Mouse (Mus musculus) kidney, postnatal 25 days (tissue): Measurements from ENCODE around the gene Clip3.
A peak's percentile ranks its signal among the peaks of the same experiment; 100 is the strongest.

Source experiments
- DNase-seq, 2 experiments: peaks; one replicate each; pipeline ENCODE4 v3.0.0; 2021; ENCODE audit warnings: mixed read lengths in 2 of 2

The Clip3 gene

DNA sequence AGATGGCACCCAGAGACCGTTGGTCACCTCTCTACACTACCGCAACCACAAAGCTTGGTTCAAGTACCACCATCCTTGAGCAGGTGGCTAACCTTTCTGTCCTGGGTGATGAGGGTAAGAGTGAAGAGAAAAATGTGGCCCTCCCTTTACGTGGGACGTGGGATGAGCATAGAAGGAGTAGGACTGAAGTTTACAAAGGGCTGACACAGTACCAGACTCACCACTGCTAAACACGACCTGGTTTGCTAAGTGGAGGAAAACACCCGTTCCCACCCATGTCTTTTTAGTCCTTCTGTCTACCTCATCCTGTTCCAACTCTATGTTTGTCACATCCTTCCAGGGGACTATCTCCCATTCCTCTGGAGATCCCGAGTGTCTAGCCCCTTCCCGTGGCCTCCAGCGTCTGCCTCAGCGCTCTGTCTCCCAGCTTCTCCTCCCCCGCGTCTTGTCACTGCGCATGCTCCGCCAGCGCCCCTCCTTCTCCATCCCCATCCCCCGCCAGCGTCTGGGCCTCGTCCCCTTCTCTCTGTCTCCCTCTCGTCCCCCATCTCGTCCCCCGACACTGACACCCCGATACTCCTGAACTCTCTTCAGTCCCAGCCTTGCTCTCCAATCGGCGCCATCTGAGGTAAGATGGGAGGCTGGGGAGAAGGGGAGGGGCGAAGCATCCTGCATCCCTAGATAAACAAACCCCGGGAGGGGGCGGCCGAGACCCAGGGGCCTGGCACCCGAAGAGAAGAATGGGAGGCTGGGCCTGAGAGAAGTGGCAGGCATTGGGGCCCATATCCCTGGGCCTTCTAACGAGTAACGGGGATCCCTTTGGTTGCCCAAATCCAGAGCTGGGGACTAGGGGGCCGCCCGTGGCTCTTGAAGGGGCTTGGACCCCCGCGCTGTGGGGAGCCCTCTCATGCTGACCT, at the start of gene Clip3:
Clip3 (plus strand) TSS at position 514 of the 917 bp plus-strand sequence.
- DNase-seq = peak; percentile 55 to 62

DNA sequence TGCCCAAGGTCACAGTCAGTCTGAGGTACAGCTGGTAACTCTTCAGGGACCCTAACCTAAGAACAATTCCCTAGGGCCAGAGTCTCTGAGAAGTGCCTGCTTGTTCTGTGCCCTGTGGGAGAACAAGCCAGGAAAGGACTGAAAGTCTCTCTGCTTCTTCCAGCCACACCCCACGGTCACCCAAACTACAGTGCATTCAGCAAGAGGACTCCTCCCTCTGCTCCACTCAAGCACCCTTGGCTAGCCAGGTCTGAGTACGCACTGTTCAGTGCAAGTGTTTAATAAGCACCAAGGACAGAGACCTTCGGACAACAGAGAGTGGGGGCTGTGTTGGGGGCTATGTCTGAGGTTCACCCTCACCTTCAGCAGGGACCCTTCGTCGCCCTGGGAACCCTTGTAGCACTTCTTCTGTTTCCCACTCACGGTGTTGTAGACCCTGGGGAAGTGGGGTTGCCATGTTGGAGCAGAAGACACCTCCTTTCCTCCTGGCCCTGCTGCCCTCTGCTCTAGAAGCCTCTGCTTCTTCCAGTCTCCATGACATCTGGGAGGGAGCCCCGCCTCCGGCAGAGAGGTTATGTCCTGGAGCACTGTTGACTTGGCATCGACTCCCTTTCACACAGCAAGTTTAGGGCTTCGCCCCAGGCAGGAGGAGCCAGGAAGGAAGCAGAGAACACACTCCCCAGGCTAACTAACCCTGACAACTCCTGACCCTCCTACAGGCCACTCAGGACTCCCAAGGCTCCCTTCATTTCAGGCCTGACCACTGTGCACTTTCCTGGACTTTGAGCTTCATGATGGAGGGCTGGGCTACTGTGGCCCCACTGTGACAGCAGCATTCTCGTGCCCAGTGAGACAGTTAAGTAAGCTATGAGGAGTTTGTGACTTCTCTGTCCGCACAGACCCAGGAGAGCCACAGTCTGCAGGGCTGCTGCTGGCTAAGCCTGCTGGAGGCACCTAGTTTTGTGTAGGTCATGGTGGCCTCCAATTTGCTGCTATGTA, 39.3 kb upstream of the Clip3 start:
- peak; percentile 58 to 88 for DNase-seq

DNA sequence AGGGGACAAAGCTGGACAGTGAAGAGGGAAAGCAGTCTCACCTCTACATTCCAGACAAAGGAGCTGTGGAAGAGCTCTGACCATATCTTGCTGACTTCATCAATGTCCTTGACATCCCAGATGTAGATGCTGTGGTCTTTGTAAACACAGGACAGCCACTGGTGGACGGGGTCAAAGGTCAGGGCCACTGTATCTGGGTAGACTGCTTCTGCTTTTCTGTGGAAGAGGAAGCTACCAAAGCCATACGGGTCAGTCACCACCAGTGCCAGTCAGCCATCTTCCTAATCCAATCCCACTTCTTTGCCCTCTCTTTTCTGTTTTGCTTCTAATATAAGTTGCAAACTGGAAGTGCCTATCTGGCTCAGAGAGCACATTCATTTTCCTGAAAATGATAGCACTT, 26.5 kb upstream of the Clip3 start:
- no peak for DNase-seq

DNA sequence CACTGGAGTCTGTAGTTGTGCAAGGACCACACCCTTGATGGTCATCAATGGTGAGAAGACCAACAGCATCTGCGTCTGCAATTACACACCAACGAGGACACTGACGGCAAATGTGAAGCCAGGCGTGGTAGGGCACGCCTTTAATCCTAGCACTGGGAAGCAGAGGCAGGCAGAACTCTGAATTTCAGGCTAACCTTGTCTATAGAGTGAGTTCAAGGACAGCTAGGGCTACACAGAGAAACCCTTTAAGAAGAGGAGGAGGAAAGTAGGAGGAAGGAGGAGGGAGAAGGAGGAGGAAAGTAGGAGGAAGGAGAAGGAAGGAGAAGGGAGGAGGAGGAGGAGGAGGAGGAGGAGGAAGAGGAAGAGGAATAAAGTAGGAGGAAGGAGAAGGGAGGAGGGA, 26.0 kb upstream of the Clip3 start:
- DNase-seq = no peak

DNA sequence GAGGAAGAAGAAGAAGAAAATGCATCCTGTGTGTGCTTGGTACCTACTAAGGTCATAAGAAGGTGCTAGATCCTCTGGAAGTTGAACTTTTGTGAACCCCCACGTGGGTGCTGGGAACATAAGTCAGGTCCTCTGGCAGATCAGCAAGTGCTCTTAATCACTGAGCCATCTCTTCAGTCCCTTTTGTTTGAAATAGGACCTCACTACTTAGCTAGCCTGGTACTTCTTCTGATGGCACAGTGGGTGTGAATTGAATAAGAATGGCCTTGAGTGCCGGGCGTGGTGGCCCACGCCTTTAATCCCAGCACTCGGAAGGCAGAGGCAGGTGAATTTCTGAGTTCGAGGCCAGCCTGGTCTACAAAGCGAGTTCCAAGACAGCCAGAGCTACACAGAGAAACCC, 25.6 kb upstream of the Clip3 start:
- DNase-seq = no peak

DNA sequence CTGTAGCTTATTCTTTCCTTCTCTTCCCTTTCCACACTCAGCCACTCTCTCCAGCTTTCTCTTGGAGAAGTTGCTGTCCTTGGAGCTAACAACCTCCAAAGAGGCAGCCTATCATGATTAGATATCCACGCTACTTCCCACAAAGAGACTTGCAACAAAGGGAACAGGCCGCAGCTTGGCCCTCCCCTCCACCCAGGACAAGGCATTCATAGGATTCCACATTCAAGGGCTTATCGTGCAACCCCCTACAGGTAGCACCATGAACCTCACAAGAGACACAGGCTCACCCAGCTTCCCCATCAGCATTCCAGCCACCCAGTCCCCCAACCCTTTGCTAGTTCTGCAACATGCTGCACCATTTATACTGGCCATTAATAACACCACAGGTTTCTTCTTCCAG, 24.7 kb upstream of the Clip3 start:
- DNase-seq = no peak

DNA sequence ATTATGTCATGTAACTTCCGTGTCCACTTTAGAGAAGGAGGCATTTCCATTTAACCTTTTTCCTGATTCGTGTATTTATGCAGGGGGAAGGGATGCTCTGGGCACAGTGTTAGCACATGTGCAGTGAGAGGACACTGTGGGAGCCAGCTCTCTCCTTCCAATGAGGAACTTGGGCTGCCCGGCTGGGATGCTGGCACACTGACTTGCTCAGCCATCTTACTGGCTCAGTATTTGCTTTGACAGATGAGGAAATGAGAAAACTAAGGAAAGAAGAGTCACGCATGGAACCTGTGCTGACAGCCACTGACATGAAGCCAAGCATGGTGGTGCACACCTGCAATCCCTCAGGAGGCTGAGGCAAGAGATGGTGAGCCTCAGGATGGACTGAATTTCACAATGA, 21.9 kb upstream of the Clip3 start:
- no peak for DNase-seq

DNA sequence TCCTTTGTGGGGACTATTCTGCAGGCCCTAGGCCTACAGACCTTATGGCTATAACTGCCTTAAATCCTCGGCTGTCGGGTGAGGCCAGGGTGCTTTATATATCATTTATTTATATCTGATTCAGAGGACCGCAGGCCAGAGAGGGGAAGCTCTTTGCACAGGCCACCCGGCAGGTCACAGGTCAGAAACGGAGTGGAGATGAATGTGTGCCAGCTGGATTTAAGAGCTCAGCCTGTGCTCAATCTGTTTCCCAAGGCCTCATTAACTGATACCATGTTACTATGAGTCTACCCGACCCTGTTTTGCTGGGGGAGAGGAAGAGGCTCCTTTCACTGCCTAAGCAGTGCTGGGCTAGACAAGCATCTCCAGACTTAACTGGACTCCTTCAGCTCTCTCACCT, 17.1 kb upstream of the Clip3 start:
- no peak for DNase-seq

DNA sequence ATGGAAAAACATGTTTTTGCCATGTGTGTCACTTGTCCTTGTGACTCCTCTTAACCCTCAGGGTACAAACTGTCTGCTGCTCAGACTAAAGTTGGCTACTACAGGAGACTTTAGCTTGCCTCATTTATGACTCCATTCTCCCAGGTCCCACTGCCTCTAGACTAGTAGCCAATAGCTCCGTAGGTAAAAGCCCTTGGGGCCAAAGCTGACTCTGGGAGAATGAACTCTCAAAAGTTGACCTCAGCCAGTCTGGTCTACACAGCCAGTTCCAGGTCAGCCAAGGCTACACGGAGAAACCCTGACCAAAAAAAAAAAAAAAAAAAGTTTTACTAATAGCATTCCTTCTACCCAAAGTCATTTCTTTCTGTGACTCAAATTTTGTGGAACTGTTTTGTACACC, 12.6 kb upstream of the Clip3 start:
- no peak for DNase-seq

DNA sequence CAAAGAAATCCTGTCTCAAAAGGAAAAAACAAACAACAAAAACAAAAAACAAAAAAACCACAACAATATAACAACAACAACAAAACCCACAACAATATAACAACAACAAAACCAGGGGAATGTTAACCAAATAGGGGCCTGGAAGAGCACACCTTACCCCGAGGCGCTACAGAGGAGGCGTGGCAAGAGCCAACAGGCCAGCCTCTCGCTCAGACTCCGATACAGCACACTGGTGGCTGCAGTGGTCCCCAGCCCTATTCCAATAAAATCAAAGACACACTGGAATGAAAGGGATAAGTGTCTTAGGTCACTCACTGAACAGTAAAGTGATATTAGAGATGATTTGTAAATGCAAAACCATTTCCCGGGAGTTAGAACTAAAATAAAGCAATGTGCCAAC, 12.0 kb upstream of the Clip3 start:
- DNase-seq = no peak

DNA sequence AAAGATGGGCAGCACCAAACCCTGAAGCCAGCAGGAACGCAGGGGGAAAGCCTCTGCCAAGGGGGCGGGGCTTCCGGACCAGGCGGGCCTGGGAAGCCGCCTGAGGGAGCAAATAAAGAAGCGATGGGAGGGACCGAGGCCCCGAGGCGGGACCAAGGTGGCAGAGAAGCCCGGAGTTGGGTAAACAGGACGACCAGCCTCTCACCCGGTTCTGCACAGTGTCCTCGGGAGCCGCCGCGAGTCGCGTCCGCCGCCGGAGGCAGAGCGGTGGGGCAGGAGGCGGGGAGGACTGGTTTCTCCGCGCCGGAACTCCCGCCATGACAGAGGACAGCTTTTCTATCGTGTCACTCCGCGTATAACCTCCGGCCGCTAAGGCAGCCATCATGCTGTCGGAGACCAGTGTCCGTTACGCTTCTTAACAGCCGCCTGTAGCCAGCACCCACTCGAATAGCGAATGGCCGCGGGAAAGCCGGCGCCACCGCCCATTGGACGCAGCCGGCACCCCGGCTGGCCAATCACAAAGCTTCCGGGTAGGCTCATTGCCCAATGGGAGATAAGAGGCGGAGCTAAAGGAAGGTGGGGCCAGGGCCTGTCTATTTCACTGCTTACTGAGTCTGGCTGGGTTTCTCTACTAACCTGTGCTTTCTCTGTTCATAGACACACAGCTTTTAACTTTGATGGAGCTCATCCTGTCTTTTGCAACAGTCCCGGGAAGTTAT, 11.4 kb upstream of the Clip3 start, which contains the start of the genes Thap8 and Wdr62:
Thap8 (plus strand) TSS at position 144 of the 719 bp plus-strand sequence.
Wdr62 (minus strand) TSS at position 469 of the 719 bp plus-strand sequence.
- peak; percentile 93 to 96 for DNase-seq

DNA sequence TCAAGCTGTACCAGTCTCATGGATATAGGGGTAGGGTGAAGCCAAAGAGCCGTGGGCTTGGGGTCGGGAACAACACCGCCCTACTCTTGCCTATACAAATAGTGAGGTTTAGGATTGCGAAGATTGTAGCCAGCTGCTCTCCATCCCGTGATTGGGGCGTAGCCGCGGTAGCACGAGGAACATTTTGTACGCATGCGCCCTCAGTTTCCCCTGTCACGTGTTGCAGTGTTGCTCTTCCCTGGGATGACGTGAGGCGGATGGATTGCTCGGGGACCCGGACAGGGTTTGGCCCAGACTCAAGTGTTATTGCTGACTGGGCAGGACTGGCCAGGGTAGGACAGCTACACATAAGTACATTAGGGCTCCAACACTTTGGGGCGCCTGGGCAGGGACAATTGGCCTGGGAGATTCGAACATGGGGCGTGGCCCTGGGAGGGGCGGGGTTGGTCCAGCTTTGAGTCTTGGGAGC, 10.8 kb upstream of the Clip3 start:
- DNase-seq = peak; percentile 86 to 93

DNA sequence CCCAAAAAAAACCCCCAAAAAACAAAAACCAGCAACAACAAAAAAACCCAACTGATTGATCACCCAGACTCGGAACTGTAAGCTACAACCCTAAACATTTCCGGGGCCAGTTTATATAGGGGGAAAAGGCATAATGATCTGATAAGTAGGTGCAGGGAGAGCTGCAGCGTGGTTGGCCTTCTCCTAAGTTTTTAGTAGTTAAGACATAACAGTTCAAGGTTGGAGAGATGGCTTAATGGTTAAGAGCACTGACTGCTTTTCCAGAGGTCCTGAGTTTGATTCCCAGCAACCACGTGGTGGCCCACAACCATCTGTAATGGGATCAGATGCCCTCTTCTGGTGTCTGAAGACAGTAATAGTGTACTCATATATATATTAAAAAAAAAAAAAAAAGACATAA, 10.0 kb upstream of the Clip3 start:
- DNase-seq = no peak

DNA sequence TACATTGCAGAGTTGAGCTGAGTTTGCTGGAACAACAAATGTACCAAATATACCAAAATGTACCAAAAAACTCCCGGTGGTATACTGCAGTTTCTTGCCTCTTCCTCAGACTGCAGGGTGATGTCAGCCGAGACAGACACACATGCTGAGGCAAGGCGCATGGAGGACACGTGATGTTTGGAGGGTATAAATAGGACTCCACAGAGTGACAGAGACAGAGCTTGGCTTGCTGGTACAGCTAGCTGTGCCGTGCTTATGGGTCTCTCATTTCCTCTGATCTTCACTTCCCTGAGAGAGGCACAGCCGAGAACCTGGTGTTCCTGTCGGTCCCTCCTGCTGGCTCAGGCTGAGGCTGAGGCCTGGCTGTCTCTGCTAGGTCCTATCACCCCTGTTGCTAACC, 8.8 kb upstream of the Clip3 start:
- no peak for DNase-seq

DNA sequence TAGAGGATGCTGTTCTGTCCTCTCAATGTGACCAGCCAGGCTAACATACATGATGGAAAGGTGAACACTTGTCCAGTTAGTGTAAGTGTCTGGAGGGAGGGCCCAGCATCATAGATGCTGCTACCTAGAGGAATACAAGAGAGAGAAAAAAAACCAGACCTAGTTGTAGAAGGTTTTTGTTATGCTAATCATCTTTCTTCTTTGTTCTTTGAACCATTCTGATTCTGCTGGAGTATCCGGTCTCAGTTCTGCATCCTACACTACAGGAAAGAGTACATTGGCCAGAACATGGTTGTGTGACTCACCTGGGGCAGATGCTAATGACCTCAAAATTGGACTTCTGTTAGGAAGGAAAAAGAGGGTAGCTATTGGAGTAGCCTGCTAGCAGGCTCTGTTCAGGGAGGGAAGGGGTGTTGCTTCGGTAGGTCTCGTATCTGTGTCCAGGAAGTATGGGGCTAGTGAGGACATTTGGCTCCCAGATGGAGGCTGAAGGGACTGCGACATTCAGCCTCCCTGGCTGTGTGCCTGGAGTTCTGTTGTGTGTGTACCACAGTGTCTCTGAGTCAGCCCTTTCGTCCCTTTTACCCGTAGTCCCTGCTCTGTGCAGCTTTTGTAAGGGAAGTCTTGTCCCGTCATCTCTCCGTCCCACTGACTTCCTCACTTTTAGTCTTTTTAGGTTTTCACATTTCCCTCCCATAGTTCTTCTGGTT, 4.7 kb upstream of the Clip3 start:
- peak; percentile 56 to 70 for DNase-seq

DNA sequence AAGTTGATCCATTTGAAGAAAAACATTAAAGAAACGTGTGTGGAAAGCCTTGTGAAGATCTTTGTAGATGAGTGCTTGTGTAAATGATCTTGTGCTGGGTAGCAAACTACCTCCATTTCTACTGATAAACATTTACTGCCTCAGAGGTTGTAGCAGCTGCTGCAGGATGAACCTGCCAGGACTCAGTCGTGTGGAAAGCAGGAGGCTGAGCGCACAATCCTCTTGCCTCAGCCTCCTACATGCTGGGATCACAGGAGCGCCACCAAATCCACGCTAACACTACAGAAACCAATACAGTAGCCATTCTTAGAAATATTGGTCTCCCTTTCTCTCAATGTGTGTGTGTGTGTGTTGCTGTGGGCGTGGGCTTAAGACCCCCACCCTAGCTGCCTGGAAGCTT, 3.5 kb upstream of the Clip3 start:
- no peak for DNase-seq

DNA sequence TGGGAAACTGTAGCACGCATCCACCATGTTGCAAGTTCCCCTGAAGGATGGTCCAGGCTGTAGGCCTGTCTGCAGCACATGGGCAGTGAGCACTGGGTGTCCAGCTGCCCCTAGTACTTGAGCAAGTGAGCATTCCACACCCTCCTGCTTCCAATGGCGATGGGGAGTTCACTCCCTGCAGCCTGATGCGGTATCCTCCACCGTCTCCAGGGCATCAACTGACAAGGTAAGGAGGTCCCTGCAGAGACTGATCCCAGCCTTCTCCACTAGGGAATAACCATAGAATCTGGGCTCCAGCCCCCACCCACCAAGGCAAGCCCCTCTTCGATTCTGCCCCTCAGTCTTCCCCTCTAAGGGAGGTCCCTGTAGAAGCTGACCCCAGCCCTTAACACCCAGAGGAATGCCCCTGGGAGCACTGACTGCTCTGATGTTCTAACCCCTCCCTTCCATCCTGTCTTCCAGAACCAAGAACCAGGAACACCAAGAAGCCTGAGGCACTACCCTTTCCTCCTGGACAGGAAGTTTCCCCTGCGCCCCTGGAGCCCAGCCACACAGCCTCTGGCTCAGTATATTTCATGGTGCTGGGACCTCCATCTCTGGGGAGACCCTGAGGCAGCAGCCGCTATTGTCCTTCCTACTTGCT, 2.3 kb upstream of the Clip3 start:
- DNase-seq = no peak

DNA sequence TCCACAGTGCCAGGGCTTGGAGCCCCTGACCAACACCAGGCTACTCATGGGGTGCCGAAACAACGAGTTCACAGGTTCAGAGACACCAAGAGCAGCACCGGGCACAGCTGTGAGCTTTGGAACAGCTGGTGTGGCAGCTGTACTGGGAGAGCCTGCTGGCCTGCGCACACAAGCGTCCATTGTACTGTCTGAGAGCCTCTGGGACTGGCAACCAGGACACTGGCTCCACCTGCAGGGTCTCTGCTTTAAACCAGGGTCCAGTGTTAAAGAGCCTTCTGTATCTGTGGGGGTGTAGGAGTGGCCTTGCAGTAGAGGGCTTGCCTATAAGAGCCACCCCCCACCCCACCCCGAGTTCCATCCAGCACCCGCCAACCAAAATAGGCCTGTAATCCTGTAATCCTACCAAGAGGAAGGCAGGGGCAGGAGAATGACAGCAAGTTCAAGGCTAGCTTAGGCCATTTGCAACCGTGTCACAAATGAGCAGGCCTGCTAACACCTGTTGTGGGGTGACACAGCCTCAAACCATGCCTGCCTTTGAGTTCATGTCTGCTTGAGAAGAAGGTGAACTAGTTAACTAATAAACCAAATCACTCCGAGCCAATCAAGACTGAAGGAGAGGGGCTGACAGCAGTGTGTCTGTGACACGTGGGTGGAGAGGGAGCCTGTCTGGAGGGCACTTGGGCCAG, 1.7 kb upstream of the Clip3 start:
- no peak for DNase-seq

DNA sequence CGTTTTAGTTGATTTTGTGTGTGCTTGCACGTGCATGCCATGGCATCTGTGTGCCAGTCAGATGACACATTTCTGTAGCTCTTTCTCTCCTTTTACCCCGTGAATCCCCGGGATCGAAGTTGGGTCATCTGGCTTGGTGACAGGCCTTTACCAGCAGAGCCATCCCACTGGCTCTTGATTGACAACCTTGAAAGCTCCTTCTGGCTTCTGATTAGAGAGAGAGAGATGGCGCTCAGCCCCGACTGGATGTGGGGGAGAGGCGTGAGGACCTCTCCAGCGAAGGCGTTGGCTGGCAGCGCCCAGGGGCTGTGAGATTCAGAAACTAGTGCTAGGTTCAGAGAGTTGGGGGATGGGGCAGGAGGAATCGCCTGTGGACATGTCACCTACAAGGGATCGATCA, 2.3 kb downstream of the Clip3 start:
- DNase-seq = no peak

DNA sequence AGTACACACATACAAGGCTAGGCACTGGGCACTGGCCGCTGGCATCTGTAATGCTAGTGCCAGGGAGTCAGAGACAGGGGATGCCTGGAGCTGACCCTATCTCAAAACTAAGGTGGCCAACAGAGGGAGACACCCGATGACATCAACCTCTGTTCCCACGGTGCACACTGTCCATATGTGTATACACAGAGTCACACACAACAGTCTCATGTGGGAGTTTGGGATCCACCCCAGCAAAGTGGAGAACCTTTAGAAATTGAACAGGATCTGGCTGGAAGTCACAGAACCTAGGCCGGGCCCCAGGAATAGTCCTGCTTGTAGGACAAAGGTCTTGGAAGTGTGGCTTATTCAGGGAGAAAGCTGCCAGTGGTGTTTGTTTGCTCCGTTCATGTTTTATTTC, 2.8 kb downstream of the Clip3 start:
- DNase-seq = no peak

DNA sequence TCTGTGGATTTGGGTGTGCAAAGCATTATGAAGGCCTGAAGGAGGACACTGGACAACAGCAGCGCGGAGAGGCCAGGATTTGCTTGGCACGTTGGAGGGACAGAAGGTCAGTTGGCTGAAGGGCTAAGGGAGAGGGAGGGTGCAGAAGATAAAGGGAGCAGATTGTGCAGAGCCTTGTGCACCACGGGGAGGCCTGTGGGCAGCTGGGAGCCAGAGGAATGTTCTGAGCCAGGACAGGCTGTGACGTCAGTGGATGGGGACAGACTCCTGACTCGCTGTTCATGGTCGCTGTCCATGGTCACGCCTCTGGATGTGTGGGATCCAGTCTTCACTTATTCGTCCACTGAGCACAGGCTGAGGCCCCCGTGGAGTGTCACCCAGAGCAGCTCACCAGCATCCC, 3.6 kb downstream of the Clip3 start:
- DNase-seq = peak in 1 of 2 experiments; percentile 64
